Mouse (Mus musculus): Measurements from ENCODE around the gene Gsg1l. TPM values are rescaled to one million over a fixed set of nuclear protein-coding genes. Genes with fewer than 3 reads are reported as not detected.

Gene Gsg1l
- polyA plus RNA-seq, 1 experiment: not detected

DNA sequence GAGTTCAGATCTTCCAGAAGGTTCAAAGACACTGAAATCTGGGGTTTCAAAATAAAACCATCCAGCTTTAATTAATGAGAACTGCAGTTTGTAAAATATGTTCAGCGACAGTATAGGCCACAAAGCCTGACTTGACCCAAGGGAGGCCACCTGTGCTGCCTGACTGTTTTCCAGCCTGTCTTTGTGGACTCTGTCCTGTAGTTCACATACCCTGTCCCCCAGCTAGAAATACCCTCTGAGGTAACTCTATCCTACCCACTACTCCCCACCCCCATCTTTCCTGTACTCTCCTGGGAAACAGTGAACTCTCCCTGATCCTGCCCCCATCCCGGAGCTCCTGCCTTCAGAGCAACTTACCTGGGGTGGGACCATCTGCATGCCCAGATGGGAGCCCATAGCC, 199.0 kb downstream of the Gsg1l start:
- Histone ChIP-seq H3K36me3 (ENCODE audit: control insufficient read depth, insufficient read depth, low read length, poor library complexity, severe bottlenecking) (no peaks in the 10 kb centered on the region), H3K27me3 (ENCODE audit: control insufficient read depth, insufficient read depth, low read length, poor library complexity, severe bottlenecking) (no peaks in the 10 kb centered on the region), H3K4me3 (ENCODE audit: low read depth, low read length) (no peak overlapping the region), H3K27ac (ENCODE audit: insufficient read depth, low read length) (no peak overlapping the region), H3K4me1 (ENCODE audit: control insufficient read depth, insufficient read depth, low read length) (no peaks in the 10 kb centered on the region), H3K9me3 (replicated peaks; ENCODE audit: control insufficient read depth, insufficient read depth, low read length, poor library complexity, severe bottlenecking) (no peaks in the 10 kb centered on the region), H3K9ac (ENCODE audit: low read depth, poor library complexity, severe bottlenecking) (no peak overlapping the region)
- TF ChIP-seq EP300 (IDR thresholded peaks at IDR 0.05; ENCODE audit: insufficient read depth, low read depth, low read length): no peak
- no peak for TF ChIP-seq CTCF (IDR thresholded peaks at IDR 0.05; ENCODE audit: low read depth, low read length)
- TF ChIP-seq POLR2A (IDR thresholded peaks at IDR 0.05; ENCODE audit: insufficient read depth, low read length): no peak

DNA sequence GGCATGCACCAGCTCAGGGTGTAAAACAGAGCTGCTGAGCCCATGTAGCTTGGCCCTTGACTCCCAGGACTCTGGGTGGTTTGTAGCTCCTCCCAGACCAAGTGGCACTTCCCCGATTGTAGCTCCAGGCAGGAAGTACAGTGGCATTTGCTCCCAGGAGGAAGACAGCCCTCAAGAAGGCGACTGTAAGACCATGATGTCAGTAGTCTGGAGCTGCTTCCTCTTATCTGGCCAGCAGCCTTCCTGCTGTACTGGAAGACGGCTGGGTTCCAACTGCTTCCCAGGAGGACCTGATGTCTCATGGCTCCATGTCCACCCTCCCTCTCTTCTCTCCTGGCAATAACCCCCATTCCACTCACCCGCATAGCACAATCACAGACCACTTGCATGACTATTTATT, 204.2 kb downstream of the Gsg1l start:
- Histone ChIP-seq H3K27ac (ENCODE audit: insufficient read depth, low read length) (no peak overlapping the region), H3K36me3 (ENCODE audit: control insufficient read depth, insufficient read depth, low read length, poor library complexity, severe bottlenecking) (no peaks in the 10 kb centered on the region), H3K4me1 (ENCODE audit: control insufficient read depth, insufficient read depth, low read length) (no peaks in the 10 kb centered on the region), H3K27me3 (ENCODE audit: control insufficient read depth, insufficient read depth, low read length, poor library complexity, severe bottlenecking) (no peaks in the 10 kb centered on the region), H3K9ac (ENCODE audit: low read depth, poor library complexity, severe bottlenecking) (no peak overlapping the region), H3K4me3 (ENCODE audit: low read depth, low read length) (no peak overlapping the region), H3K9me3 (replicated peaks; ENCODE audit: control insufficient read depth, insufficient read depth, low read length, poor library complexity, severe bottlenecking) (no peaks in the 10 kb centered on the region)
- TF ChIP-seq EP300 (IDR thresholded peaks at IDR 0.05; ENCODE audit: insufficient read depth, low read depth, low read length) (no peak), POLR2A (IDR thresholded peaks at IDR 0.05; ENCODE audit: insufficient read depth, low read length) (no peak), CTCF (IDR thresholded peaks at IDR 0.05; ENCODE audit: low read depth, low read length) (no peak)

- H3K27ac ChIP-seq (ENCODE audit: insufficient read depth, low read length): no peak overlapping the region
- TF ChIP-seq CTCF (IDR thresholded peaks at IDR 0.05; ENCODE audit: low read depth, low read length): no peak
- no peak for TF ChIP-seq POLR2A (IDR thresholded peaks at IDR 0.05; ENCODE audit: insufficient read depth, low read length)
- no peak for TF ChIP-seq EP300 (IDR thresholded peaks at IDR 0.05; ENCODE audit: insufficient read depth, low read depth, low read length)
Measured at GRCm38 (mm10) chr7:125873971-125874495, 208.2 kb downstream of the Gsg1l start.

DNA sequence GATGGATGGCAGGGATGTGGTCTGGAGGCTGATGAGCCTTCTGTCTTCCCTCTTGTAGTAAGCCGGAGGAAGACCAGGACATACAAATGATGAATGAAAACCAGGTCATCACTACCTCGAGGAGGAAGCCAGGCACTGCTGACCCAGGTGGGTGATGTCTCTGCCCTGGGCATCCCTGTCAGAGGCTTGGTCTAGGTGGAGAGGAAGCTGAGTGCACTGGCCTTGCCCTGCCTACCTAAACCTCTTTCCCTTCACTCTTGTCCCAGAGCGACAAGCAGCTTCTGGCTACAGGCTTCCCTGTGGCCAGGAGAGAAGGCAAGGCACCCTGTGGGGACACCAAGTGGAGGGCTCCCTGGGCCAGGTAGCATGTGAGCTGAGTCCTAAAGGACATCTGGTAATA, 209.3 kb downstream of the Gsg1l start:
- H3K9me3 ChIP-seq (replicated peaks; ENCODE audit: control insufficient read depth, insufficient read depth, low read length, poor library complexity, severe bottlenecking): no peaks in the 10 kb centered on the region
- no peaks in the 10 kb centered on the region for H3K36me3 ChIP-seq (ENCODE audit: control insufficient read depth, insufficient read depth, low read length, poor library complexity, severe bottlenecking)
- no peaks in the 10 kb centered on the region for H3K27me3 ChIP-seq (ENCODE audit: control insufficient read depth, insufficient read depth, low read length, poor library complexity, severe bottlenecking)
- no peak overlapping the region for H3K9ac ChIP-seq (ENCODE audit: low read depth, poor library complexity, severe bottlenecking)
- peaks cover 2% of the 10 kb centered on the region for H3K4me1 ChIP-seq (ENCODE audit: control insufficient read depth, insufficient read depth, low read length)
- TF ChIP-seq EP300 (IDR thresholded peaks at IDR 0.05; ENCODE audit: insufficient read depth, low read depth, low read length): no peak
- TF ChIP-seq POLR2A (IDR thresholded peaks at IDR 0.05; ENCODE audit: insufficient read depth, low read length): no peak
- no peak for TF ChIP-seq CTCF (IDR thresholded peaks at IDR 0.05; ENCODE audit: low read depth, low read length)
- no peak overlapping the region for H3K27ac ChIP-seq (ENCODE audit: insufficient read depth, low read length)
- H3K4me3 ChIP-seq (ENCODE audit: low read depth, low read length): no peak overlapping the region

More at GRCm38 (mm10) chr7:125873971-125874495, 208.2 kb downstream of the Gsg1l start:
- H3K4me1 ChIP-seq (ENCODE audit: control insufficient read depth, insufficient read depth, low read length): peaks cover 2% of the 10 kb centered on the region
- H3K4me3 ChIP-seq (ENCODE audit: low read depth, low read length): no peak overlapping the region
- no peak overlapping the region for H3K9ac ChIP-seq (ENCODE audit: low read depth, poor library complexity, severe bottlenecking)
- H3K36me3 ChIP-seq (ENCODE audit: control insufficient read depth, insufficient read depth, low read length, poor library complexity, severe bottlenecking): no peaks in the 10 kb centered on the region
- H3K9me3 ChIP-seq (replicated peaks; ENCODE audit: control insufficient read depth, insufficient read depth, low read length, poor library complexity, severe bottlenecking): no peaks in the 10 kb centered on the region
- H3K27me3 ChIP-seq (ENCODE audit: control insufficient read depth, insufficient read depth, low read length, poor library complexity, severe bottlenecking): no peaks in the 10 kb centered on the region

- no peak for TF ChIP-seq EP300 (IDR thresholded peaks at IDR 0.05; ENCODE audit: insufficient read depth, low read depth, low read length)
- TF ChIP-seq POLR2A (IDR thresholded peaks at IDR 0.05; ENCODE audit: insufficient read depth, low read length): no peak
- TF ChIP-seq CTCF (IDR thresholded peaks at IDR 0.05; ENCODE audit: low read depth, low read length): no peak
- H3K27me3 ChIP-seq (ENCODE audit: control insufficient read depth, insufficient read depth, low read length, poor library complexity, severe bottlenecking): no peaks in the 10 kb centered on the region
- H3K27ac ChIP-seq (ENCODE audit: insufficient read depth, low read length): no peak overlapping the region
- H3K36me3 ChIP-seq (ENCODE audit: control insufficient read depth, insufficient read depth, low read length, poor library complexity, severe bottlenecking): no peaks in the 10 kb centered on the region
- peaks cover 2% of the 10 kb centered on the region for H3K4me1 ChIP-seq (ENCODE audit: control insufficient read depth, insufficient read depth, low read length)
- H3K9ac ChIP-seq (ENCODE audit: low read depth, poor library complexity, severe bottlenecking): no peak overlapping the region
- H3K9me3 ChIP-seq (replicated peaks; ENCODE audit: control insufficient read depth, insufficient read depth, low read length, poor library complexity, severe bottlenecking): no peaks in the 10 kb centered on the region
- H3K4me3 ChIP-seq (ENCODE audit: low read depth, low read length): no peak overlapping the region
Measured at GRCm38 (mm10) chr7:125872202-125872580, 210.0 kb downstream of the Gsg1l start.

DNA sequence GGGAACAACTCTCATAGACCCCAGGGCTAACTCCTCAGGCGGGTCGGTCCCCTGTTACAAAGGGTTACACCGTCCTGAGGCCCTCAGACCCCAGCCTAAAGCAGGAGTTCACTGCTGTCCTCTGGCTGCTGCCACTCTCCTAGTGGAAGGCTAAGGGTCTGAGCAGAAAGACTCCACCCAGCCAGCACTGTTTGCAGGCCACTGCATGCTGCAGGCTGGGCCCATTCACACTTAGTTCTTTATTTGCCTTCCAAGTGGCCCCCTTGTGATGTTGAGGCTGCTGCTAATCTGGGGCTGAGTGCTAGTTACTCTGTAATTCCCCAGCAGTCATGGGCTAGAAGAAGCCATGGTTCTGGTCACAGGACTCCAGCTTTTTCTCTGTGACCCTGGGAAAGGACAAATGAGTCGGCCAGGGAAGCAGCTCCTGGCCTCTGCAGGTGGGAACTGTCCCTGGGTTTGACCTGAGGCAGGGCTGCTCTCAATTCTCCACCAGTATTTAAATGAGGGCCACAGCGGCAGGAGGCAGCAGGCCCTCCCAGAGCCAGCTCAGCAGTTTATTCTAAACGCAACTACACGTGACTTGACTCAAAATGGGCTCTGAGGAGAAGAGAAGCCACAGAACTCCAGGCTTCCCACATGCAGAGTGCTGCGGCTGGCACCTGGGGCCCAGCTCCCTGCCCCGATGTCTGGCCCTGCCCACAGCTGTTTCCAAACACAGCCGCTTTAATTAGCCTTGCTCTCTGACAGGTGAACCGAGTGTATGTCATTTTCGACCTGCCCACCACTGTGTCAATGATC, 210.6 kb downstream of the Gsg1l start:
- H3K27me3 ChIP-seq (ENCODE audit: control insufficient read depth, insufficient read depth, low read length, poor library complexity, severe bottlenecking): no peaks in the 10 kb centered on the region
- no peaks in the 10 kb centered on the region for H3K36me3 ChIP-seq (ENCODE audit: control insufficient read depth, insufficient read depth, low read length, poor library complexity, severe bottlenecking)
- no peak overlapping the region for H3K4me3 ChIP-seq (ENCODE audit: low read depth, low read length)
- H3K27ac ChIP-seq (ENCODE audit: insufficient read depth, low read length): no peak overlapping the region
- no peak overlapping the region for H3K9ac ChIP-seq (ENCODE audit: low read depth, poor library complexity, severe bottlenecking)
- peaks cover 2% of the 10 kb centered on the region for H3K4me1 ChIP-seq (ENCODE audit: control insufficient read depth, insufficient read depth, low read length)
- TF ChIP-seq CTCF (IDR thresholded peaks at IDR 0.05; ENCODE audit: low read depth, low read length) (no peak), EP300 (IDR thresholded peaks at IDR 0.05; ENCODE audit: insufficient read depth, low read depth, low read length) (no peak), POLR2A (IDR thresholded peaks at IDR 0.05; ENCODE audit: insufficient read depth, low read length) (no peak)
- H3K9me3 ChIP-seq (replicated peaks; ENCODE audit: control insufficient read depth, insufficient read depth, low read length, poor library complexity, severe bottlenecking): no peaks in the 10 kb centered on the region

Measured in ES-Bruce4 (cell line).